Mouse (Mus musculus): ENCODE data around the gene Zdhhc24. TPM values are rescaled to one million over a fixed set of nuclear protein-coding genes. Genes with fewer than 3 reads are reported as not detected.
A peak's percentile ranks its signal among the peaks of the same experiment; 100 is the strongest.

Gene Zdhhc24
- polyA plus RNA-seq, 1 experiment from 2014 or later: 19.1 TPM

GRCm38 (mm10) chr19:4919652-4920051 is 41.2 kb downstream of the Zdhhc24 start:
- no peak overlapping the region for H3K27ac ChIP-seq (ENCODE audit: low read depth, low read length)
- no peak for ATAC-seq (ENCODE audit: low read depth)
- no peaks in the 10 kb centered on the region for H3K4me1 ChIP-seq (ENCODE audit: control insufficient read depth, insufficient read depth, low read length)
- no peaks in the 10 kb centered on the region for H3K27me3 ChIP-seq (ENCODE audit: control insufficient read depth, insufficient read depth, low read length)
- H3K9ac ChIP-seq (replicated peaks; ENCODE audit: low read depth, low read length): no peak overlapping the region
- WGBS: 84% methylated on average over 6 of the region's 6 CpGs
- H3K4me3 ChIP-seq (ENCODE audit: low read depth, low read length): no peak overlapping the region
- H3K4me2 ChIP-seq (ENCODE audit: low read depth, low read length): no peak overlapping the region
- H3K9me3 ChIP-seq (ENCODE audit: control insufficient read depth, low read length): no peaks in the 10 kb centered on the region
- peaks cover 82% of the 10 kb centered on the region for H3K36me3 ChIP-seq (ENCODE audit: control insufficient read depth, insufficient read depth, low read length)

GRCm38 (mm10) chr19:4925121-4925860 is 46.8 kb downstream of the Zdhhc24 start:
- no peak overlapping the region for H3K4me3 ChIP-seq (ENCODE audit: low read depth, low read length)
- H3K27me3 ChIP-seq (ENCODE audit: control insufficient read depth, insufficient read depth, low read length): no peaks in the 10 kb centered on the region
- no peak overlapping the region for H3K4me2 ChIP-seq (ENCODE audit: low read depth, low read length)
- peaks cover 38% of the 10 kb centered on the region; the same call in 1 of the 2 replicates for H3K36me3 ChIP-seq (ENCODE audit: control insufficient read depth, insufficient read depth, low read length)
- WGBS: 96% methylated on average over 11 of the region's 11 CpGs
- H3K4me1 ChIP-seq (ENCODE audit: control insufficient read depth, insufficient read depth, low read length): peaks cover 13% of the 10 kb centered on the region
- H3K27ac ChIP-seq (ENCODE audit: low read depth, low read length): no peak overlapping the region
- no peak for ATAC-seq (ENCODE audit: low read depth)
- H3K9ac ChIP-seq (replicated peaks; ENCODE audit: low read depth, low read length): no peak overlapping the region
- H3K9me3 ChIP-seq (ENCODE audit: control insufficient read depth, low read length): no peaks in the 10 kb centered on the region

DNA sequence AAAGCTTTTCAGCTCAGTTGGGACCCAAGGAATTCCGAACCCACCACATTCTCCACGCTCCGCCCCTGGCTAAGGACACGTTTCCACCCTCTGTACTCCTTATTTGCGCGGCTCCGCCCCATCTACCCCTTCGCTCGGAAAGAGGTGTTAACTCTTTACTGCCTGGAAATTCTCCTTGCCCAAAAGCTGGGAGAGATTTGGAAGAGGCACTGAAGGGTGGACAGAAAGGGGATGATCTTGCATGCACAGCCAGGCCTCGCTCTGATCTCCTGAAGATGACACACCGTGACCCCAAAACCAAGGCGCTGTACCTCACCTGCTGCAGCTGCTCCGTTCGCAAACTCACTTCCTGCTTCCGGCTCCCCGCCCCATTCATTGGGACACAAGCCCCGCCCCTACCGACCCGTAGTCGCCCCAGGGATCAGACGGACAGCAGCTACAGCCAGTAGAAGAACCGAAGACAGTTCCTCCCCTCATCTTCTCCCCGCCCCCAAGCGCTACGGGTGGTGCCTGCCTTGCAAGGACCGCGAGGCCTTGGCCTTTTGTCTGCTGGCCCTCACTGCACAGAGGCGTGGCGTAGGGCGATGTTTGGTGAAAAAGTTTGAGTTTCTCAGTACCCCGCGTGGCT is 49.5 kb downstream of the Zdhhc24 start, which contains the start of gene Dpp3:
TSS of gene Dpp3 (minus strand) at position 384 of the 628 bp plus-strand sequence.
- Histone ChIP-seq H3K9ac (replicated peaks; ENCODE audit: low read depth, low read length) (peak within 1 kb of the TSS; percentile 55), H3K4me1 (ENCODE audit: control insufficient read depth, insufficient read depth, low read length) (peaks cover 13% of the 10 kb centered on the region), H3K36me3 (ENCODE audit: control insufficient read depth, insufficient read depth, low read length) (0 out of 2 replicates have a peak, but pooled peaks cover 11% of the 10 kb centered on the region), H3K27ac (ENCODE audit: low read depth, low read length) (peak within 1 kb of the TSS; percentile 74), H3K4me2 (ENCODE audit: low read depth, low read length) (peak within 1 kb of the TSS; percentile 68), H3K27me3 (ENCODE audit: control insufficient read depth, insufficient read depth, low read length) (no peaks in the 10 kb centered on the region), H3K9me3 (ENCODE audit: control insufficient read depth, low read length) (no peaks in the 10 kb centered on the region), H3K4me3 (ENCODE audit: low read depth, low read length) (peak within 1 kb of the TSS; percentile 57)
- WGBS: under 1% methylated on average over 32 of the region's 32 CpGs
- ATAC-seq (ENCODE audit: low read depth): peak; percentile 98

DNA sequence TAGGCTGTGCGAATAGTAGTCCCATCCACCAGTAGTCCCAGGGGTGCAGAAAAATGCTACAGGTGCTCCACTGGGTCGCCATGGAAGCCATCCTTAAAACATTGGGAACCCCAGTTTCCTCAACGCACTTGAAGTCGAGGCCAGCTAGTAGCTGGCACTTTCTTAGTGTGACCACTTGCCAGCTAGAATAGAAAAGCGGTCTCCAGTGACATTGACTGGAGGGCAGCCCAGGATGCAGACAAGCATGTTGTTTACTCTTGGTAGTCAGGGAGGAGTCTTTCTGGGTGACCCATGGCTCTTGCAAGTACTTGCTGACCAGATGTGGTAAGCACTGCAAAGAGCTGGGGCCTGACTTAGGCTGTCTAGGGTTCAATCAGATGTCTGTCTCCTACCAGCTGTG is 50.3 kb downstream of the Zdhhc24 start:
- 53% methylated on average over 5 of the region's 5 CpGs for WGBS
- Histone ChIP-seq H3K27ac (ENCODE audit: low read depth, low read length) (no peak overlapping the region), H3K9me3 (ENCODE audit: control insufficient read depth, low read length) (no peaks in the 10 kb centered on the region), H3K4me1 (ENCODE audit: control insufficient read depth, insufficient read depth, low read length) (peaks cover 13% of the 10 kb centered on the region), H3K4me3 (ENCODE audit: low read depth, low read length) (no peak overlapping the region), H3K9ac (replicated peaks; ENCODE audit: low read depth, low read length) (no peak overlapping the region), H3K27me3 (ENCODE audit: control insufficient read depth, insufficient read depth, low read length) (no peaks in the 10 kb centered on the region), H3K4me2 (ENCODE audit: low read depth, low read length) (peak overlapping the region; percentile 68), H3K36me3 (ENCODE audit: control insufficient read depth, insufficient read depth, low read length) (0 out of 2 replicates have a peak, but pooled peaks cover 9% of the 10 kb centered on the region)
- ATAC-seq (ENCODE audit: low read depth): peak; percentile 16; the same call in 1 of the 2 replicates

Other genes starting within 250 kb of the Zdhhc24 start
- gene Gm960, start 180.0 kb upstream of the Zdhhc24 start, polyA plus RNA-seq (2014; fragmentation: Nextera tagmentation; extraction: Ambion mirVana): 7.1 and 8.5 TPM in 2 replicates
- gene Sptbn2, start 167.5 kb upstream of the Zdhhc24 start, polyA plus RNA-seq (2014; fragmentation: Nextera tagmentation; extraction: Ambion mirVana): 34.7 and 44.2 TPM in 2 replicates
- gene Rbm4b, start 122.2 kb upstream of the Zdhhc24 start, polyA plus RNA-seq (2014; fragmentation: Nextera tagmentation; extraction: Ambion mirVana): 157 and 158 TPM in 2 replicates
- 81.1 and 95.9 TPM in 2 replicates for gene Rbm4, start 84.8 kb upstream of the Zdhhc24 start, polyA plus RNA-seq (2014; fragmentation: Nextera tagmentation; extraction: Ambion mirVana)
- gene Gm21992, start 67.1 kb upstream of the Zdhhc24 start, polyA plus RNA-seq (2014; fragmentation: Nextera tagmentation; extraction: Ambion mirVana): 13.4 and 21.0 TPM in 2 replicates
- gene Rbm14, start 67.0 kb upstream of the Zdhhc24 start, polyA plus RNA-seq (2014; fragmentation: Nextera tagmentation; extraction: Ambion mirVana): 54.6 and 61.1 TPM in 2 replicates
- 36.4 and 38.1 TPM in 2 replicates for gene Ccs, start 39.3 kb upstream of the Zdhhc24 start, polyA plus RNA-seq (2014; fragmentation: Nextera tagmentation; extraction: Ambion mirVana)
- 0.48 and 0.58 TPM in 2 replicates for gene Ccdc87, start 39.3 kb upstream of the Zdhhc24 start, polyA plus RNA-seq (2014; fragmentation: Nextera tagmentation; extraction: Ambion mirVana)
- gene Ctsf, start 23.5 kb upstream of the Zdhhc24 start, polyA plus RNA-seq (2014; fragmentation: Nextera tagmentation; extraction: Ambion mirVana): 75.8 and 76.9 TPM in 2 replicates
- gene Actn3, start 759 bp upstream of the Zdhhc24 start, polyA plus RNA-seq (2014; fragmentation: Nextera tagmentation; extraction: Ambion mirVana): 2.2 and 2.8 TPM in 2 replicates
- 7.8 and 10.8 TPM in 2 replicates for gene Bbs1, start 28.0 kb downstream of the Zdhhc24 start, polyA plus RNA-seq (2014; fragmentation: Nextera tagmentation; extraction: Ambion mirVana)
- 75.9 and 95.2 TPM in 2 replicates for gene Dpp3, start 49.6 kb downstream of the Zdhhc24 start, polyA plus RNA-seq (2014; fragmentation: Nextera tagmentation; extraction: Ambion mirVana)
- 10.4 and 16.5 TPM in 2 replicates for gene Peli3, start 64.5 kb downstream of the Zdhhc24 start, polyA plus RNA-seq (2014; fragmentation: Nextera tagmentation; extraction: Ambion mirVana)
- 111 and 119 TPM in 2 replicates for gene Mrpl11, start 83.5 kb downstream of the Zdhhc24 start, polyA plus RNA-seq (2014; fragmentation: Nextera tagmentation; extraction: Ambion mirVana)
- 0.35 and 0.48 TPM in 2 replicates for gene Npas4, start 111.6 kb downstream of the Zdhhc24 start, polyA plus RNA-seq (2014; fragmentation: Nextera tagmentation; extraction: Ambion mirVana)
- gene Slc29a2, start 145.2 kb downstream of the Zdhhc24 start, polyA plus RNA-seq (2014; fragmentation: Nextera tagmentation; extraction: Ambion mirVana): 11.5 and 12.2 TPM in 2 replicates
- gene B4gat1, start 160.2 kb downstream of the Zdhhc24 start, polyA plus RNA-seq (2014; fragmentation: Nextera tagmentation; extraction: Ambion mirVana): 92.5 and 108 TPM in 2 replicates
- 2.1 and 3.0 TPM in 2 replicates for gene AC124502.3, start 160.2 kb downstream of the Zdhhc24 start, polyA plus RNA-seq (2014; fragmentation: Nextera tagmentation; extraction: Ambion mirVana)
- gene Brms1, start 162.7 kb downstream of the Zdhhc24 start, polyA plus RNA-seq (2014; fragmentation: Nextera tagmentation; extraction: Ambion mirVana): 21.4 and 34.1 TPM in 2 replicates
- gene Rin1, start 171.8 kb downstream of the Zdhhc24 start, polyA plus RNA-seq (2014; fragmentation: Nextera tagmentation; extraction: Ambion mirVana): 0.62 and 0.86 TPM in 2 replicates
- gene Cd248, start 189.4 kb downstream of the Zdhhc24 start, polyA plus RNA-seq (2014; fragmentation: Nextera tagmentation; extraction: Ambion mirVana): 6.3 and 26.4 TPM in 2 replicates
- gene Tmem151a, start 206.9 kb downstream of the Zdhhc24 start, polyA plus RNA-seq (2014; fragmentation: Nextera tagmentation; extraction: Ambion mirVana): 19.8 and 23.7 TPM in 2 replicates
- gene Yif1a, start 209.9 kb downstream of the Zdhhc24 start, polyA plus RNA-seq (2014; fragmentation: Nextera tagmentation; extraction: Ambion mirVana): 62.2 and 63.5 TPM in 2 replicates
- gene Cnih2, start 219.9 kb downstream of the Zdhhc24 start, polyA plus RNA-seq (2014; fragmentation: Nextera tagmentation; extraction: Ambion mirVana): 433 and 499 TPM in 2 replicates
- gene Rab1b, start 228.4 kb downstream of the Zdhhc24 start, polyA plus RNA-seq (2014; fragmentation: Nextera tagmentation; extraction: Ambion mirVana): 199 and 222 TPM in 2 replicates
- 84.6 and 91.9 TPM in 2 replicates for gene Klc2, start 239.9 kb downstream of the Zdhhc24 start, polyA plus RNA-seq (2014; fragmentation: Nextera tagmentation; extraction: Ambion mirVana)